Mouse (Mus musculus): ENCODE results near the gene Axl. TPM values are rescaled to one million over a fixed set of nuclear protein-coding genes. Genes with fewer than 3 reads are reported as not detected.

Gene Axl
- polyA plus RNA-seq, 1 experiment: 75.0 TPM

DNA sequence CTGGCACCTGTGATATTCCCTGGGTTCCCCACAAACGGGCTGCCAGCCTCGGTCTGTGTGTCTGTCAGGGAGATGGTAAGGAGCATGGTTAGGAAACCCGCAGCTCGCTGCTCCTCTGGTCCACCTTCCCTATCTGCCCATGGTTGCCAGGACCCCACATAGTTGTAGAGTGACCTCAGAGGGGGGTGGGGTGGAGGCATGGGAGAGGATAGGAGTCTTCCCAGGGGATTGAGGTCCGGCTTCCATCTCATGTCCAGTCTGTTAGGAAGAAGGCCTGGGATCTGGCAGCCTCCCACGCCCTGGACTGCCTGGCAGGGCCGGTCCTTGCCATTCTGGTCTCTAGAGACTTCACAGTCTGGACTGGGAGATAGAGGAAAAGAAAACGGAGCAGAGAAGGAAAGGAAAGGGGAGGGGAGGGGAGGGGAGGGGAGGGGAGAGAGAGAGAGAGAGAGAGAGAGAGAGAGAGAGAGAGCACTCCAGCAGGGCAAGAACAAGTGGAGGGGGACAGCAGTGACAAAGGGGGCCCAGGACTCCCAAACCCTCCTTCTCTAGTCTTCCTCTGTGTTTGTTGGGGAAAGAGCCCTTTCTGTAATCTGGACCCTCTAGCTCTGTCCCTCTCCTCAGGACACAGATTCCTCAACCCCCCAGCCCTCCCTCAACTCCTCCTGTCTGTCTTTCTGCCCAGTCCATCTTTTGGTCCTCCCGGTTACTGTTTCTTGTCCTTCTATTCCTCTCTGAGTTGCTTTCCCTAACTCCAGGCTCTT is 867 bp downstream of the Axl start:
- WGBS: 84% methylated on average over 8 of the region's 9 CpGs
- Histone ChIP-seq H3K27me3 (ENCODE audit: control insufficient read depth, insufficient read depth, low read length) (no peaks in the 10 kb centered on the region), H3K27ac (ENCODE audit: control insufficient read depth, insufficient read depth, low read length) (no peak overlapping the region), H3K4me3 (ENCODE audit: control insufficient read depth, insufficient read depth, low read length) (no peak overlapping the region), H3K36me3 (ENCODE audit: control insufficient read depth, insufficient read depth, low read length) (no peaks in the 10 kb centered on the region), H3K4me1 (replicated peaks; ENCODE audit: control insufficient read depth, insufficient read depth, low read length) (peaks cover 4% of the 10 kb centered on the region)
- TF ChIP-seq POLR2A (IDR thresholded peaks at IDR 0.05; ENCODE audit: control insufficient read depth, extremely low read depth, insufficient read depth, low read length, poor library complexity) (no peak), CTCF (IDR thresholded peaks at IDR 0.05; ENCODE audit: borderline replicate concordance, control insufficient read depth, extremely low read depth, insufficient read depth, low read length, poor library complexity) (no peak)
- DNase-seq: no peak

DNA sequence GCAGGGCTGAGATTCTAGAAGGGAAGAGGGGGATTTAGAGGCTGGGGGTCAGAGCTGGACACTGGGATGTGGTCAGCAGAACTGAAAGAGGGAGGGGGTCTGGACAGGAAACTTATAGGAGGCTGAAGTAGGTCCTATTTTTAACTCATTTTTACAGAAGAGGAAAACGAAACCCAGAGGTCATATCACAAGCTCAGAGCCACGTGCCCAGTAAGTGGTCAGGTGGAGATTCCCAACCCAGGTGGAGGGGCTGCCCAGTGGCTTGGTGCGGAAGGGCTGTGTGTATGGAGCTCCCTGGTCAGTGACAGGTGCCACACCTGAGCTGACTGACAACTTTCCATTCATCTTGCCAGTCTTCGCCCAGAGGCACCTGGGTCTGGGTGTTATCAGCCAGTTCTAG is 1.5 kb downstream of the Axl start:
- H3K27ac ChIP-seq (ENCODE audit: control insufficient read depth, insufficient read depth, low read length): no peak overlapping the region
- no peaks in the 10 kb centered on the region for H3K36me3 ChIP-seq (ENCODE audit: control insufficient read depth, insufficient read depth, low read length)
- no peak overlapping the region for H3K4me3 ChIP-seq (ENCODE audit: control insufficient read depth, insufficient read depth, low read length)
- H3K27me3 ChIP-seq (ENCODE audit: control insufficient read depth, insufficient read depth, low read length): no peaks in the 10 kb centered on the region
- 64% methylated on average over 4 of the region's 4 CpGs for WGBS
- no peak for DNase-seq
- TF ChIP-seq CTCF (IDR thresholded peaks at IDR 0.05; ENCODE audit: borderline replicate concordance, control insufficient read depth, extremely low read depth, insufficient read depth, low read length, poor library complexity) (no peak), POLR2A (IDR thresholded peaks at IDR 0.05; ENCODE audit: control insufficient read depth, extremely low read depth, insufficient read depth, low read length, poor library complexity) (no peak)
- peaks cover 8% of the 10 kb centered on the region for H3K4me1 ChIP-seq (replicated peaks; ENCODE audit: control insufficient read depth, insufficient read depth, low read length)

DNA sequence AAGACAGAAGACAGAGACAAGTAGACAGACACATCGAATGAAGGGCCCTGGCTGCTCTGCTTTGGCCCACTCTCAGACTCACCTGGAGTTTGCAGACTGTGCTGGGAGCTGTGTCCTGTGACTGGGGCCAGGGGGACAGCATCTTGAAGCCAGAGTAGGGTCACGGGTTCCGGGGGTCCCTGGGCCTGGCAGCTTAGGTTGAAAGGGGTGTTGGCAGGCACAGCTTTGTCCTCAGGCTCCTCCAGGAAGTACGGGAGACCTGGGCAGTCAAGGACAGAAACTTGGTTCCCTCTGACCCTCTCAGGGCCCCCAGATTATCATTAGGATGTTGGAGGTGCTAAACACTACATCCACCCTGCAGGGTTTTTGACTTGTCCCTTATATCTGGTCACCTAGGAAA is 2.8 kb downstream of the Axl start:
- Histone ChIP-seq H3K27ac (ENCODE audit: control insufficient read depth, insufficient read depth, low read length) (no peak overlapping the region), H3K36me3 (ENCODE audit: control insufficient read depth, insufficient read depth, low read length) (no peaks in the 10 kb centered on the region), H3K27me3 (ENCODE audit: control insufficient read depth, insufficient read depth, low read length) (no peaks in the 10 kb centered on the region), H3K4me3 (ENCODE audit: control insufficient read depth, insufficient read depth, low read length) (no peak overlapping the region), H3K4me1 (replicated peaks; ENCODE audit: control insufficient read depth, insufficient read depth, low read length) (peaks cover 20% of the 10 kb centered on the region)
- TF ChIP-seq CTCF (IDR thresholded peaks at IDR 0.05; ENCODE audit: borderline replicate concordance, control insufficient read depth, extremely low read depth, insufficient read depth, low read length, poor library complexity): no peak
- TF ChIP-seq POLR2A (IDR thresholded peaks at IDR 0.05; ENCODE audit: control insufficient read depth, extremely low read depth, insufficient read depth, low read length, poor library complexity): no peak
- WGBS: 90% methylated on average over 4 of the region's 4 CpGs
- no peak for DNase-seq

DNA sequence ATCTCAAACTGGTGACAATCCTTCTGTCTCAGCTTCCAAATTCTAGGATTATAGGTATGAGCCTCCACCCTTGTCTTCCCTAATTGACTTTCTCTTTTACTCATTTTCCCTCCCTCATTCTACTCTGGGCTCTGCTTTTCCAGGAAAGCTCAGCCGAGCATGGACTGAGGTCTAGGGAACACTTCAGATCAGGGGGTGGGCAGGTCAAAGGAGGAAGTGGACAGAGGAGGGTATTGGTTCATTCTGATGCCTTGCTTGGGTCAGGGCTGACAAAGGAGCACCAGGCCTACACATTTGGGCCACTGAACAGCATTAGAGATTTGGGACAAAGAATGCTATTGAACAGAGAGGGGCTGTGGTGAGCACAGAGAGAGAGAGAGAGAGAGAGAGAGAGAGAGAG is 3.7 kb downstream of the Axl start:
- no peak for TF ChIP-seq CTCF (IDR thresholded peaks at IDR 0.05; ENCODE audit: borderline replicate concordance, control insufficient read depth, extremely low read depth, insufficient read depth, low read length, poor library complexity)
- TF ChIP-seq POLR2A (IDR thresholded peaks at IDR 0.05; ENCODE audit: control insufficient read depth, extremely low read depth, insufficient read depth, low read length, poor library complexity): no peak
- peaks cover 25% of the 10 kb centered on the region for H3K4me1 ChIP-seq (replicated peaks; ENCODE audit: control insufficient read depth, insufficient read depth, low read length)

DNA sequence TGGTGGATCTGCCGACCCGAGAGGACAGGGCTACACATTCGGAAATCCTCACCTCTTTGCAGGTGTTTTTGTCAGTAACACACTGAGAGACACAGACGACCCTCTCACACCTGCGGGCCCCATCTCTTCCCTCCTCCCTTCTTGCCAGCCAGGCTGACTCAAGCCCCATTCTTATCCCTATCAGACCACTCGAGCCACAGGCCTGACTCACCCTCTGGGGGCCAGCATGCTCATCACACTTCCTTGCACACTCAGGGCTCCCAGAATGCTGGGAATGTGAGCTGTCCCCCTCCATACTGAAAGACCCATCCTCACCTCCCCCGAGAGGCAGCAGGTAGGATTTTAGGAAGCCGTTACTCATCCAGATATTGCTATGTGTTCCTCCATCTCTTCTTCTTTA is 4.8 kb downstream of the Axl start:
- WGBS: 64% methylated on average over 8 of the region's 8 CpGs
- peaks cover 25% of the 10 kb centered on the region for H3K4me1 ChIP-seq (replicated peaks; ENCODE audit: control insufficient read depth, insufficient read depth, low read length)
- H3K36me3 ChIP-seq (ENCODE audit: control insufficient read depth, insufficient read depth, low read length): no peaks in the 10 kb centered on the region
- no peak for DNase-seq
- TF ChIP-seq CTCF (IDR thresholded peaks at IDR 0.05; ENCODE audit: borderline replicate concordance, control insufficient read depth, extremely low read depth, insufficient read depth, low read length, poor library complexity) (no peak), POLR2A (IDR thresholded peaks at IDR 0.05; ENCODE audit: control insufficient read depth, extremely low read depth, insufficient read depth, low read length, poor library complexity) (no peak)
- no peaks in the 10 kb centered on the region for H3K27me3 ChIP-seq (ENCODE audit: control insufficient read depth, insufficient read depth, low read length)
- no peak overlapping the region for H3K27ac ChIP-seq (ENCODE audit: control insufficient read depth, insufficient read depth, low read length)
- H3K4me3 ChIP-seq (ENCODE audit: control insufficient read depth, insufficient read depth, low read length): no peak overlapping the region

More for the DNA sequence above, 3.7 kb downstream of the Axl start:
- no peaks in the 10 kb centered on the region for H3K36me3 ChIP-seq (ENCODE audit: control insufficient read depth, insufficient read depth, low read length)
- DNase-seq: no peak
- WGBS: 59% methylated on average over 1 of the region's 1 CpGs
- no peak overlapping the region for H3K4me3 ChIP-seq (ENCODE audit: control insufficient read depth, insufficient read depth, low read length)
- no peak overlapping the region for H3K27ac ChIP-seq (ENCODE audit: control insufficient read depth, insufficient read depth, low read length)
- H3K27me3 ChIP-seq (ENCODE audit: control insufficient read depth, insufficient read depth, low read length): no peaks in the 10 kb centered on the region

DNA sequence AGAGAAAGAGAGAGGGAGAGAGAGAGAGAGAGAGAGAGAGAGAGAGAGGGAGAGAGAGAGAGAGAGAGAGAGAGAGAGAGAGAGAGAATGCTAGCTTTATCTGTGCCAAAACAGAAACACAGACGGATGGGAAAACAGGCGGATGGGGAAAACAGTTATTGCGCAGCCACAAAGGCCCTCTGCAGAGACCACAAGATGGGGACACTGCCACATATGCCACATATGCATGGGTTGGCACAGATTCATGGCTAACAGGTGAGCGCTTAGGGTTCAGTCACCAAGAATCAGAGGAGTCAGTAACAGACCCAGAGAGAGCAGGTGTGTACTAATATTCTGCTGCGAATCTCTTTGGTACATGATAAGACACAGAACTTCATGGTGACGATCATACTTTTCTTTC is 5.8 kb downstream of the Axl start:
- no peak overlapping the region for H3K27ac ChIP-seq (ENCODE audit: control insufficient read depth, insufficient read depth, low read length)
- no peaks in the 10 kb centered on the region for H3K27me3 ChIP-seq (ENCODE audit: control insufficient read depth, insufficient read depth, low read length)
- TF ChIP-seq CTCF (IDR thresholded peaks at IDR 0.05; ENCODE audit: borderline replicate concordance, control insufficient read depth, extremely low read depth, insufficient read depth, low read length, poor library complexity) (no peak), POLR2A (IDR thresholded peaks at IDR 0.05; ENCODE audit: control insufficient read depth, extremely low read depth, insufficient read depth, low read length, poor library complexity) (no peak)
- WGBS: 5% methylated on average over 6 of the region's 6 CpGs
- no peak for DNase-seq
- H3K36me3 ChIP-seq (ENCODE audit: control insufficient read depth, insufficient read depth, low read length): no peaks in the 10 kb centered on the region
- H3K4me1 ChIP-seq (replicated peaks; ENCODE audit: control insufficient read depth, insufficient read depth, low read length): peaks cover 25% of the 10 kb centered on the region
- no peak overlapping the region for H3K4me3 ChIP-seq (ENCODE audit: control insufficient read depth, insufficient read depth, low read length)
